Mouse (Mus musculus) c-Kit-positive CD71-negative TER-119-negative erythroid progenitor cells, embryonic 14.5 days (primary cell): Measurements from ENCODE around the gene AC124502.3.
A peak's percentile ranks its signal among the peaks of the same experiment; 100 is the strongest.

Experiments
- DNase-seq: peaks from one replicate; pipeline ENCODE4 v3.0.0-alpha.2; 2013; ENCODE audit warnings: low read depth

The AC124502.3 gene

GRCm38 (mm10) chr19:5032686-5033085, 6.0 kb upstream of the AC124502.3 start:
- DNase-seq, result no peak

GRCm38 (mm10) chr19:5036577-5036976, 2.1 kb upstream of the AC124502.3 start:
- no peak for DNase-seq

- peak; percentile 50 for DNase-seq
These were observed 766 bp upstream of the AC124502.3 start for GRCm38 (mm10) chr19:5037678-5038571.

GRCm38 (mm10) chr19:5039301-5040114, 817 bp downstream of the AC124502.3 start:
- DNase-seq, result no peak

- peak; percentile 93 for DNase-seq
These were observed 2.3 kb downstream of the AC124502.3 start, which contains the start of gene Brms1 for GRCm38 (mm10) chr19:5040862-5041523. TSS of gene Brms1 (plus strand) at chr19:5041354.

GRCm38 (mm10) chr19:5041588-5041987, 2.9 kb downstream of the AC124502.3 start:
- DNase-seq, result no peak

- DNase-seq, result no peak
These were observed 6.8 kb downstream of the AC124502.3 start for GRCm38 (mm10) chr19:5045531-5045930.

GRCm38 (mm10) chr19:5048138-5049056, 9.7 kb downstream of the AC124502.3 start:
- no peak for DNase-seq

GRCm38 (mm10) chr19:5049325-5049724, 10.6 kb downstream of the AC124502.3 start:
- no peak for DNase-seq

GRCm38 (mm10) chr19:5050047-5050905, 11.6 kb downstream of the AC124502.3 start, which contains the start of gene Rin1:
TSS of gene Rin1 (plus strand) at chr19:5050481.
- DNase-seq, result no peak

- no peak for DNase-seq
These were observed 12.3 kb downstream of the AC124502.3 start for GRCm38 (mm10) chr19:5051031-5051430.

GRCm38 (mm10) chr19:5051515-5051914, 12.8 kb downstream of the AC124502.3 start:
- DNase-seq, result no peak

GRCm38 (mm10) chr19:5052166-5052822, 13.6 kb downstream of the AC124502.3 start:
- DNase-seq, result no peak

GRCm38 (mm10) chr19:5052853-5053252, 14.2 kb downstream of the AC124502.3 start:
- DNase-seq, result no peak

- DNase-seq, result no peak
These were observed 15.2 kb downstream of the AC124502.3 start for GRCm38 (mm10) chr19:5053909-5054308.

- no peak for DNase-seq
These were observed 17.6 kb downstream of the AC124502.3 start for GRCm38 (mm10) chr19:5056251-5056650.

GRCm38 (mm10) chr19:5057876-5058775, 19.4 kb downstream of the AC124502.3 start:
- DNase-seq, result no peak
